Mouse (Mus musculus) fat pad, adult 2 months (tissue): ENCODE data around the gene Plekho2.
A peak's percentile ranks its signal among the peaks of the same experiment; 100 is the strongest.

Source experiments
- DNase-seq: peaks from one replicate; pipeline ENCODE4 v3.0.0-alpha.2; 2011; ENCODE audit warnings: low read depth, low spot score; ENCODE audit errors: extremely low read depth

Plekho2 gene

DNA sequence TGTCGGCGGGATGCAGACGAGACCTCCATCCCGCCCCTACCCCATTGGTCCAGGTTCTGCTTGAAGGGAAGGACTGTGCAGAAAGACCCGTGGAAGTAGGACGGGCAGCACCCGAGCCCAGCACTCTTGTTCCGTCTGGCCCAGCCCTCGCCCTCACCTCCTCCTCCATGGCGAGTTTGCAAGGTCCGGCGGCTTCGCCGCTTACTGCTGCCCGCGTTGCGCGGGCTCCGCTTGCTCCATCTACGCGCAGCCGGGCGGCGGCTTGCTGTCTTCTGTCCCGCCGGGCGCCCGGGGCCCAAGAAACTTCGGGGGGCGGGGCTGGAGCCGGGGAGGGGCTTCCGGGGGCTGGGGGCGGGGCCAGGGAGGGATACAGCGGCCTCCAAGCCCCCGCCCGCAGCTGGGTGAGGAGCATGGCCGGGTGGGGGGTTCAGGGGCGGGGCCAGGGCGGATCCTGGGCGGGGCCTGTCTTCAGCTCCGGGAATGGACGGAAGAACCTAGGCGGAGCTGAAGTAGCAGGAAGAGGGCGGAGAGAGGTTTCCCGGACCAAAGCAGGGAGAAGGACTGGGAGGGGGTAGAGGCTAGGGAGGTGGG, at the start of gene Plekho2:
TSS of gene Plekho2 (minus strand) at position 260 of the 591 bp plus-strand sequence.
- DNase-seq = no peak

DNA sequence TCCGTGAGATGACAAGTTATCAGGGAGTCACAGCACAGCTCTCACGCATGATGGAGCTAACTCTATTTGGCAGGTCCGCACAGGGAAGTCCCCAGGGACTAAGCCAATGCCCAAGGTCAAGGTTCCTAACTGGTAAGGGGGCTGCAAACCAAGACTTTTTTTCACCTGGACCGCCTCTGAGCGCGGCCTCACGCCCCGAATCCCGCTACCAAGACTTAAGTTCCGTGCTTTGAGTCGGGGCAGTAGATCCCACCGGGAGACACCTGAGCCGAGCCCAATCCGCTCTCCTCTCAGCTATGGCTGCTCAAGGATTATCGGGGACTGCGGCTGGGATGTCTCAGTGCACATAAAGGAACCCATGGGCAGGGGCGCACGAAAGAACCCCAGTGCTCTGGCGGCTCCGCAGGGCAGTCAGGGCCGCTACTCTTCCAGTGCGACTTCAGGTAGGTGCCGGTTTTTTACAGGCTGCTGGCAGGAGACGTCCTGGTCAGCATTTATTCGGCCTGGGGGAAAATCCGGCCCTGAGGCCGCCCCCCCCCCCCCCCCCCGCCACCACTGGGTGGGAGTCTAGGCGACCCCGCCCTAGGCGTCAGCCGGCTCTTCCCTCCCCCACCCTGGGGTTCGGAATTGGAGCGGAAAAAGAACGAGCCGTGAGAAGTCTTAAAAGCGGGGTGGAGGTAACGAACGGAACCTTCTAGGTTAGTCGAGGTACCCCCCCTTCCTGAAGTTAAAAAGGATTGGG, 49.4 kb upstream of the Plekho2 start, which contains the start of gene Rbpms2:
TSS of gene Rbpms2 (plus strand) at position 624 of the 742 bp plus-strand sequence.
- DNase-seq = no peak

DNA sequence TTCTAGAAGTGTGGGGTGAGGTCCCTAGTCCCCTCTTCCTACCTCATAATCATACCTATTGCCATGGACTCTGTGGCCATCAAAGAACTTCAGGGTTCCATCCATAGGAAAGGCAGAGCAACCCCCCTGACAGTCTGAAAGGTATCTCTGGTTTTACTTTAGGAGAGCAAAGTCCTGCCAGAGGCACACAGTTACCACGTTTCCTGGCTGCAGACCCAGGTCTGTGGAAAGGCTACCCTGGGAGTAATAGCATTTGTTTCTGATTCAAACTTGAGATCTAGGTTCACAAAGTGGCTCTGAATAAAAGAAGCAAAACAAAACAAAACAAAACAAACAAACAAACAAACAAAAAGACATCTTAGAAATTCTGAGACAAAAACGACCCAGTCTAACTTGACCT, 44.4 kb upstream of the Plekho2 start:
- DNase-seq = no peak

DNA sequence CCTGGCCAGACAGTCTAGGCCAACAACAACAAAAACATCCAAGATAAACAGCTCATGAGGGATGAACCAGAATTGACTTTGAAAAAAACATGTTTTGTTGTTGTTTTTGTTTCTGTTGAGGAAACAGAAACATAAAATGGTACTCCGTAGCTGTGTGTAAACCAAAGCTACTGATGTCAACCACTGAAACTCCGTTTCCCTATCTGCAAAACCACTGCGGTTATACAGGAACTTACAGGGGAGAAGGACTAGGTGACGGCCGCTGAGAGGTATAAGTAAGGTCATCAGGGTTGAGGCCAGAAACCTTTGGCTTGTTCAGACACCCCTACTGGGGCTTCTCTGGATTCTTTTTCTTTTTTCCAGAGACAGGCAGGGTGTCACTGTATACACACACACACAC, 43.0 kb upstream of the Plekho2 start:
- no peak for DNase-seq

DNA sequence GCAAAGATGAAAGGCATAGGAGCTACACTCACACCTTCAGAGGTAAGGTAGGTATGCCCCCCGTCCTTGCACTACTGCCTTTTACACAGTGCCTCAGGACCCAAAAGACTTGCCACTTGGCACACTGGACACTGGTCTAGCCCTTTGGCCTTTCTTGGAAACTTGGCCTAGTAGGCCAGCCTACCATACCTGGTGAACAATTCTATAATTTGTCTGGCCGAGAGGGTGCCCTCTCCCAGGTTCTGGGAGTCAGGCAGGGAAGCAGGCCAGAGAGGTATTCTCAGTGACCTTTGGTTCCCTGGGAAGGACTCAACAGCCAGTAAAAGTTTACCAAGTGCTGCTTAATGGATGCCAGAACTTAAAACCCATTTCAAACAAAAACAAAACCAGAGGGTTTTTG, 41.8 kb upstream of the Plekho2 start:
- DNase-seq = no peak

DNA sequence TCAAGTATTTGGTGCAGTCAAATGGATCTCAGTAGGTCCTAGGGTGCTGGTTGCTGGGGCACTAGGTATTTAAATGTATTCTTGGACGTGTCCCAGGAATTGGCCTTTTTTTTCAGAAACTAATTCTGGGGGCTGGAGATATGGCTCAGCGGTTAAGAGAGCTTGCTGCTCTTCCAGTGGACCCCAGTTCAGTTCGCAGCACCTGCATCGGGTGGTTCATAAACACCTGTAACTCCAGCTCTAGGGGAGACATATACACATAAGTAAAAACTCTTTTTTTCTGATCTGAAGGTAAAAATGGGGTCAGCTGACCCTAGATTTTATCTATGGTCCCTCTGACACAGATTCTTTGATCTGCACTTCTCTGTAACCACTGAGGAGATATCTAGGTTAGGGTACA, 41.4 kb upstream of the Plekho2 start:
- no peak for DNase-seq

DNA sequence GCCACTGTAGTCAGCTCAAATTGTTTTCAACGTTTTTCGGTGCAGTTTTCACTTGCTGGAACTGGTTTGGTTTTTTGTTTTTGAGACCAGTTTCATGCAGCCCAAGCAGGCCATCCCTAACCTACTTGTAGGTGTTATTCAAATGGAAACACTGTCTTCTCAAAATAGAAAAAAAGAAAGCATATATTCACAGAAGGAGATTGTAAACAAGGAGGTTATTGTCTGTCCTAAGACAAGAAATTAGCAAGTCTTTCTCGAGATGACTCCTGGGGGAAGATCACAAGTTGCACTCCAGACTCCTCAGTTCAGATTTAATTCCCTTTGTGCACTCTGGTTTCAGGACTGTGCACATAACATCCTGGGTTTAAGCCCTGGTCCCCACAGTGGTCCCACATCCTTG, 39.5 kb upstream of the Plekho2 start:
- no peak for DNase-seq

DNA sequence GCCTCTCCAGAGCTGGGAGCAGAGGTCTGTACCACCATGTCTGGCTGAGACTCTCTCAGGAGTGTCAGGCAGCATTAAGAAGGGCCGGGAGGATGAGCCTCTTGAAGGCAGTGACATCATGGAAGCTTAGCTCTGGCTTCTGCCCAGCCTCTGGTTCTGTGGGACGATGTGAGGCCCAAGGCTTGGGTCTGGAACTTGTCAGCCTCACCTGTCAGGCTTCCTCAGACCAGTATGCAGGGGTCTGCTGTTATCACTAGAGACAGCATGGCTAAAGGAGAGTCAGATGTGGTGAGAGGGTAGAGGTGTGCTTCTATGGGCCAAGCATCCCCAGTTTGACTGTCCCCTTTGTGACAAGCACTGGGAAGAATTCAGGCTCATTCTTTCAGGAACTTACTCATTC, 33.3 kb upstream of the Plekho2 start:
- no peak for DNase-seq

DNA sequence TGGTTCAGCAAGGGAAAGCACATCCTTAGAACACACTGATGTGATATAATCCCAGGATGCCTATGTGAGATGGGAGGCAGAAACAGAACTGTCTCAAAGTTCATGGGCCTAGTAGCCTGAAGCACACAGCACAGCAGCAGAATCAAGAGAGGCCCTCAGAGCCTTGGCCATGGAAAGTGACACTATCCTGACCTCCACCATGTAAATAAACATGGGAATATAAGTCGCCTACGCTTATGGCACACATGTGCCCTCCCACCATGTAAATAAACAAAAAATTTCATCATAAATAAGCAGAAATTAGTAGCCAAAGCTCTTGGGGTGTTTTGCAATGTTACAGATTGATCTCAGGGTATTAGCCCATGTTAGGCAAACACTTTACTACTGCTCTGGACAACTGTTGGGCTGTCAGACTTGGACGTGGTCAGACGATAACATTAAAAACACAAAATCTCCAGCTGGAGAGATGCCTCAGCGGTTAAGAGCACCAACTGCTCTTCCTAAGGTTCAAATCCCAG, 32.2 kb upstream of the Plekho2 start:
- peak; percentile 56 for DNase-seq

DNA sequence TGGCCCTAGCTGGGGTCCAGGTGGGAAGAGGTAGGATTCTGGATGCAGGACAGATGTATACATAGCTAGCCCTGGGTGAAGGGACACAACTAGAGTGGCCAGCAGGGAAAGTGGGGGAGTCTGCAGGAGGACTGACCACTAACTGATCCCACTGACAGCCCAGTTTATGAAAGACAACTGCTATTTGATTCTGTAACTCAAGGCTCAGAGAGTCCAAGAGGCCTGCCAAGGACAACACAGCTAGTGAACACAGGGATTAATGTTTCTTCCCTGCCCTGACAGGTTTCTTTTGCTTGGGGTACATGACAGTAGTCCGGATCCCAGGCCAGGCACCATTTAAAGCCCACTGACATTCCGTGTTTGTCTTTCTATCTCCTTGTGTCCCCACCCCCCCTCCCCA, 27.3 kb upstream of the Plekho2 start:
- peak; percentile 51 for DNase-seq

DNA sequence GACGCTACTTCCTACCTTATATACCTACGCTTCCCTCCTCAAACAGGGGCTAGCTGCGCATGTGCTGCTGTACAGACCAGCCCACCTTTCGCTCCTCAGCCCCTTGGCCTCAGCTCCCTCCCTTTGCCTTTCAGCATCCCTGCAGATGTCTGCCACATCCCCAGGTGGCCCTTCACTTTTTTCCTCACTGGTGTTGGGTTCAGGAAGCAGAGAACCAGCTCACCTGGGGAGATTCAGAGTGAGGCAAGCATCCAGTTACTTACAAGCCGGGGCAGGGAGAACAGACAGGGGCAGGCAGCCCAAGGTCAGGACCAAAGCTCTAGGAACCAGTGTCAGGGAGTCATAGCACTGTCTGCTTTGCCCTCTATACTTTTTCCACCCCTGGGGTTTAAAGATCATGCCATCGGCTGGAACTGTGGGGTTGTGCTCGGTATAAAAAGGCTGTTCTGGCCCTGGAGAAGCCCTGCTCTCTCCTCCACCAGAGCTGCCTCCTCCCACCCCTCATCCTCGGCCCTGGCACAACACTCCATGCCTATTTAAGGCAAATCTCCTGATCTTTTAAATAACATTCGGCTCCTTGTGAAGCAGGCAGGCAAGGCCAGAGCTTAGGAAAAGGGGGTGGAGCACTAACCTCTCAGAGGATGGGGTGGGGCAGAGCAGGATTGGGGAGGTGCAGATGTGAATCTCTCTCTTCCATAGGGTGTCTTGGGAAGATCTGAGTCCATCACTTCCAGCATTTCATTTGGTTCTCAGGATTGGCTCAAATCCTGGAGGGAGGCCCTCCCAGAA, 26.7 kb upstream of the Plekho2 start:
- no peak for DNase-seq

DNA sequence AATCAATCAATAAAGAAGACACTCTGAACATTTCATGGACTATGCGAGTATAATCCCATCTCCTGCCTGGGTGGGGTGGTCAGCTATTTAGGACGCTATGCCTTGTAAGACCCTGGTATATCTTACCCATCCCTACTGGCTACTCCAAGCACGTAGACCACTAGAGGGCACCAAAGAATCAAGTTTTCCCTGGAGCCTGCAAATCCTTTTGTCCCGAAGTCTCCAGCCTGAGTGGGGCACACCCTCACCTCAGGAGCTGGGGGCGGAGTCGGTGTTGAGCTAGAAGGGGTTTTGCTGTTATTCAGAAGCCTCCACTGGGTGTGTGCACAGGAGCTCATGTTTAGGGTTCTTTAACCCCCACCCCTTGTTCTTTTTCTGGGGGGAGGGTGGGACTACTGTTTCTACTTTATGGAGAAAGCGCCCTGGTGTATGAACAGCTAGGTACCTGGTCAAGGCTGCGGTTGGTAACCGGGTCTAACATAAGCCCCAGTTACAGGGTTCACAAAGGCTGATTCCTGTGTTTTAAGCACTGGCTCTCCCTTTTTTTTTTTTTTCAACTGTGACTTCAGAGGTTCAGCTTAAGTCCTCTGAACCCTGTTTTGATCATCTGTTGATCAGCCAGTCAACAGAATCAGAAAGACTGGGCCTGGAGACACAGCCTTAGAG, 25.8 kb upstream of the Plekho2 start:
- no peak for DNase-seq

DNA sequence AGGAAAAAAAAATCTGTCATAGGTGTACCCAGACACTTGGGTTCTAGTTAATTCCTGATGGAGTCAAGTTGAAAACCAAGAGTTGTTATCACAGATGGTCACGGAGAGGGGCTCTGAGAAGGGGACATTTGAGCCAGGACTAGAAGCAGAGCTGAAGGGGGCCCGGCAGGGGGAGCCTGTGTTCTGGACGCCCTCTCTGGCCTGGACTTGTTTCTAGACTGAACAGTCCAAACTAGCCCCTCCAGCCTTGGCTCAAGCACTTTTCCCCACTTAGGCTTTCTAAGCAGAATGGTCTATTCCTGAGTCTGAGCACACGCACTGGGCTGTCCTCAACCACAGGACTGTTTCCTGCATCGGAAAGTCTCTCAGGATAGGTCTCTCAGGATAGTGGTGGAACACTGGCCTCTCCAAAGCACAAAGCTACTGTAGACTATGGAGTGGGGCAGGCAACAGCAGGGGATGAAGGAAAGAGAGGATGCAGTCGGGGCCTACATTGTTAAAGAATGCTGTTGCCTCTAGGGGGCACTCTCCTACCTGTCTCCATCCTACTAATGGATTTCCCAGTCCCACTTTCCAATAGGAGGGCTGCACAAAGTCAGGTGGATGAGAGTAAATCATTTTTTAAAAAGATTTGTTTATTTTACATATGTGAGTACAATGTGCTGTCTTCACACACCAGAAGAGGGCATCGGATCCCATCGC, 23.7 kb upstream of the Plekho2 start:
- DNase-seq = no peak

DNA sequence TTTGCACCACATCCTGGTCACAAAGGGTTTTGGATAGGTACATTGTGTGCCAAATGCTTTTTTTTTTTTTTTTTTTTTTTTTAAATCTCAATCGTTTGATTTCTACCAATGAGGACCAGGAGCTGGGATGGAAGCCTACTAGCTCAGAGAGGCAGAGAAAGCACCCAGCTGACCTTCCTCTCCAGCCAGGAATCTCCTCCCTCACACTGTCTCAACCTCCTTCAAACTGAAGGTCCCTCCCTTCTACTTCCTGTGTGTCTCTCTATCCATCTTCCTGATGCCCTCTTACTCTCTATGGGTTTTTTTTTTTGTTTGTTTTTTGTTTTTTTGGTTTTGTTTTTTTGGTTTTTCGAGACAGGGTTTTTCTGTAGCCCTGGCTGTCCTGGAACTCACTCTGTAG, 21.1 kb upstream of the Plekho2 start:
- DNase-seq = no peak

DNA sequence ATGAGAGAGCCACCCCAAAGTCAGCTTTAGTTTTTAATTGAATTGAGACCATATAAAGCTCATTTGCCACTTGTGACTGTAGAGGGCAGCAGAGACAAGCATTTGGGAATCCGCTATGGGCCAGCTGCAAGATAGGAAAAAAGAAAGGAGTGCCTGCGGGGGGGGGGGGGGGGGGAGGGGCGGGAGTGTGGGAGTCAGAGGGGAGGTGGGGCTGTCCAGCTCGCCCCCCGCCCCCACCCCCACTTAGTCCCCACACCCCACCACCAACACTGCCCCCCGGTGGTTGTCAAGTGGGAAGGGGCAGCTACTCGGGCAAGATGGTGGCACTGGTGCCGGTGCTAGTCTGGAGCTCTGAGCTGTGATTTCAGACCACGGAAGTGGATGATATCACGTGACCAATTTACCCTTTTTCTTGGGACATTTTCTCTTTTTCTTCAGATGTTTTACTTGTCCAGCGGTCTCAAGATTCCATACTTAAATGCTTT, 19.0 kb upstream of the Plekho2 start:
- DNase-seq = no peak

DNA sequence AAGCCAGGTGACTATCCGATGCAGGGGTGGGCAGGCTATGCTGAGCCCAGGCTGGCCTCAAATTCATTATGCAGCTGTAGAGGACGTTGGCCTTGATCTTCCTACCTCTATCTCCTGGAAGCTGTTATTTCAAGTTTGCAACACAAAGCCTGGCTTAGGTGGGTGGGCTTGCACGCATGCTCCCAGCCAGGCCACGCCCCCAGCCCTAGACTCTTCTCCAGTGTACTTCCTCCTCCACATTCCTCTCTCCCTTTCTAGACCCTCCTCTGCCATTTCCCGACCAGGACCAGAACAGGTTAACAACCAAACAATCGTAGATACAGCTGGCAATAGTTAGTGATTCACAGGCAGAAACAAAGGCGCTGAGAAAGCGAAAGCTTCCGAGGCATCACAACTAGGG, 13.8 kb upstream of the Plekho2 start:
- no peak for DNase-seq

DNA sequence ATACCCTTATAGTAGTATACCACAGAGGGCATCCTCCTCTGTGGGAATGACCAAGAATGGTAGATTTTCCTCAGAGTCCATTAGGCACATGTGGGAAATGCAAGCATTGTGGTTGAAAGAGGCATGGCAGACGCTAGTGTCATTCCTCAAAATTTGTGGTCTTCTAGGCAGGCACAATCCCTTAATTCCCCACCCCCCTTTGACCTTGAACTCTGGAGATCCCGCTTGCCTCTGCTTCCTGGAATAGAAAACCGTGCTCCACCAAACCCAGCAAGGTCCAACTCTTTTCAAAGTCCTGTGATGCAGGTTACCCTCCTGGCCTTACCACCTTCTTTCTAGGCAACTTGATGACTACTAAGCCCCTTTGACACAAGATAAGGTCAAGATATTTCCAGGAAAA, 12.9 kb upstream of the Plekho2 start:
- no peak for DNase-seq

DNA sequence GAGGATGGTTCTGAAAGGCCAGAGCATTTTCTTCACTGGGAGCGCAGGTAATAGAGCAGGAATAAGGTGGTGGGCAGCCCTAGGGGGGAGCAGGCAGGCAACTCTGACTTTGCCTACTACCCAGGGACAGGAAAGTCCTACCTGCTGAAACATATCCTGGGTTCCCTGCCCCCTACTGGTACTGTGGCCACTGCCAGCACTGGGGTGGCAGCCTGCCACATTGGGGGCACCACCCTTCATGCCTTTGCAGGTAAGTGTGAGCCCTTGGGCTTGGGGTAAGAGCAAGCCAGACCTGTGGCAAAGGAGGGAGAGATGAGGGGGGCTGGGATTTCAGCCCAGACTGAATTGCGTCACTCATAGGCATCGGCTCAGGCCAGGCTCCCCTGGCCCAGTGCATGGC, 9.3 kb upstream of the Plekho2 start:
- no peak for DNase-seq

DNA sequence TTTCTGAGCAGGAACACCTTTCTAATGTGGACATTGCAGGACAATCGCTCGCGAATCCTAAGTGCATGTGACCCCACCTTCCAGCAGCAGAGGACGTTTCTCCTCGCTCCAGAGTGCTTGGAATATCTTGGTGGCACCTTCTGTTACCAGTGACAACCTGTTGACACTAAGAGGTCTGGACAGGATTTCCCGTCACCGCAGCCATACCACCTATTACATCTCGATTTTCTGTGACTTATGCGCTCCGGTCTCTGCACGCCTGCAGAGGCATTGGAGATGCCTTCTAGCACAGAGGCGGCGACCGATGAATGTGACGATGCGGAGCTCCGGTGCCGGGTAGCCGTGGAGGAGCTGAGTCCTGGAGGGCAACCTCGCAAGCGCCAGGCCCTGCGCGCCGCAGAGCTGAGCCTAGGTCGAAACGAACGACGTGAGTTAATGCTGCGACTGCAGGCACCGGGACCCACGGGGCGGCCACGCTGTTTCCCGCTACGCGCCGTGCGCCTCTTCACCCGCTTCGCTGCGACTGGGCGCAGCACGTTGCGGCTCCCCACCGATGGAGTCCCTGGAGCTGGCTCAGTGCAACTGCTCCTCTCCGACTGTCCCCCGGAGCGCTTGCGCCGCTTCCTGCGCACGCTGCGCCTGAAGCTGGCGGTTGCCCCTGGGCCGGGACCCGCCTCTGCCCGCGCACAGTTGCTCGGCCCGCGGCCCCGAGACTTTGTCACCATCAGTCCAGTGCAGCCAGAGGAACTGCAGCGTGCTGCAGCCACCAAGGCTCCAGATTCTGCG, 7.9 kb upstream of the Plekho2 start:
- no peak for DNase-seq

DNA sequence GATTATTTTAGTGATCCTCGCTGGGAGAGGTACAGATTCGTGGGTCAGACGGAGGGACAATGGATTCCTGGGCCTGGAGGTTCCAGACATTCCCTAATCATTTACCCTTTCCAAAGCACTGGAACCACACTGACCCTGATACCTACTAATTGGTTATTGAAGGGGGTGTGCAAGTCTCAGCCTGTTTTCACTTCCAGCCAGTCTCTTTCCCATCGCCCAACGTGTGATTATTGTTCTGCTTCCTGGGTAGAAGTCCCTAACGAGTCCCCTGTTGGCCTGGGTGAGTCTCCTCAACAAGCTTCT, 7.4 kb upstream of the Plekho2 start:
- DNase-seq = no peak
